Mouse (Mus musculus) forebrain, embryonic 13.5 days (tissue): ENCODE measurements around the gene Gm38431. TPM values are rescaled to one million over a fixed set of nuclear protein-coding genes. Genes with fewer than 3 reads are reported as not detected.
A peak's percentile ranks its signal among the peaks of the same experiment; 100 is the strongest.
"Not testable (repeated sequence)": the region's sequence is repeated elsewhere in the genome, so short reads cannot be mapped to it uniquely, and the experiment has no call there.

Experiments used
- ATAC-seq: fragments of 200-750 bp; cut with Nextera tagmentation; 2 replicates; pipeline ENCODE4 v1.8.0; 2017
- H3K27ac ChIP-seq: fragments of 300-500 bp; sonication (generic); 2 replicates; pipeline ENCODE4 v1.5.1; 2015; ENCODE audit warnings: inconsistent platforms, mild to moderate bottlenecking, moderate library complexity
- H3K27me3 ChIP-seq: fragments of 300-500 bp; sonication (generic); 2 replicates; pipeline ENCODE4 v1.6.1; 2015; ENCODE audit warnings: mild to moderate bottlenecking, inconsistent platforms
- H3K36me3 ChIP-seq: fragments of 300-500 bp; sonication (generic); 2 replicates; pipeline ENCODE4 v1.6.1; 2015; ENCODE audit warnings: mild to moderate bottlenecking, inconsistent platforms; ENCODE audit not compliant: poor library complexity, severe bottlenecking
- H3K4me1 ChIP-seq: fragments of 300-500 bp; sonication (generic); 2 replicates; pipeline ENCODE4 v1.6.1; 2015; ENCODE audit warnings: inconsistent platforms
- H3K4me2 ChIP-seq: fragments of 300-500 bp; sonication (generic); 2 replicates; pipeline ENCODE4 v1.6.1; 2015; ENCODE audit warnings: inconsistent platforms, mild to moderate bottlenecking, moderate library complexity
- H3K4me3 ChIP-seq: fragments of 300-500 bp; sonication (generic); 2 replicates; pipeline ENCODE4 v1.5.1; 2015; ENCODE audit warnings: mild to moderate bottlenecking, inconsistent platforms
- H3K9ac ChIP-seq: fragments of 300-500 bp; sonication (generic); 2 replicates; pipeline ENCODE4 v1.6.1; 2015; ENCODE audit warnings: mild to moderate bottlenecking, inconsistent platforms
- H3K9me3 ChIP-seq: fragments of 300-500 bp; sonication (generic); replicated peaks from 2 replicates; pipeline ENCODE4 v1.6.1; 2016; ENCODE audit warnings: inconsistent platforms
- WGBS: fragments of 180-500 bp; shearing (Covaris S2); methylation state at CpG from one replicate; pipeline ENCODE4 v1.1.7; 2015; 5-methylcytosine and 5-hydroxymethylcytosine counted together
- polyA plus RNA-seq: library from polyadenylated mRNA; unstranded; fragments of >200 nt; fragmentation: Nextera tagmentation; extraction: Ambion mirVana; gene quantifications from 2 replicates; pipeline ENCODE4 v1.2.1, GENCODE M21; 2015

The Gm38431 gene
- polyA plus RNA-seq, 1 experiment from 2014 or later: 1.5 TPM

DNA sequence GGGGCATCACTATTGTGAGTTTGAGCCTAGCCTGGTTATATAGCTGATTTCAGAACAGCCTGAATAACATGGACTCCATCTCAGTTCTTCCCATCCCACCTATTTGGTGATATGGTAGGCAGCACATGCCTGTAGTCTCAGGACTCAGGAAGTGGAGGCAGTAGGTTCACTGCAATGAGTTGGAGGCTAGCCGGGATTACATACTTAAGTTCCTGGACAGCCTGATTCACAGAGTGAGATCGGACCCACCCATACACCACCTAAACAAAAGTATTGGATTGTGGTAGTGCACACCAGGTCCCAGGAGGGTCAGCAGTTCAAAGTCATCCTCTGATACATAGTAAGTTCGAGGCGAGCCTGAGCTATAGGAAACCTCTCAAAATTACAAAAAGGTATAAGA is 19.2 kb downstream of the Gm38431 start:
- Histone ChIP-seq H3K9me3 (no peaks in the 10 kb centered on the region), H3K27me3 (no peaks in the 10 kb centered on the region), H3K4me1 (peaks cover 18% of the 10 kb centered on the region), H3K4me3 (peak overlapping the region; percentile 86), H3K4me2 (peak overlapping the region; percentile 91), H3K27ac (no peak overlapping the region), H3K36me3 (peaks cover 41% of the 10 kb centered on the region), H3K9ac (peak overlapping the region; percentile 87)
- WGBS: 11% methylated on average over 4 of the region's 4 CpGs
- peak; percentile 16 for ATAC-seq

DNA sequence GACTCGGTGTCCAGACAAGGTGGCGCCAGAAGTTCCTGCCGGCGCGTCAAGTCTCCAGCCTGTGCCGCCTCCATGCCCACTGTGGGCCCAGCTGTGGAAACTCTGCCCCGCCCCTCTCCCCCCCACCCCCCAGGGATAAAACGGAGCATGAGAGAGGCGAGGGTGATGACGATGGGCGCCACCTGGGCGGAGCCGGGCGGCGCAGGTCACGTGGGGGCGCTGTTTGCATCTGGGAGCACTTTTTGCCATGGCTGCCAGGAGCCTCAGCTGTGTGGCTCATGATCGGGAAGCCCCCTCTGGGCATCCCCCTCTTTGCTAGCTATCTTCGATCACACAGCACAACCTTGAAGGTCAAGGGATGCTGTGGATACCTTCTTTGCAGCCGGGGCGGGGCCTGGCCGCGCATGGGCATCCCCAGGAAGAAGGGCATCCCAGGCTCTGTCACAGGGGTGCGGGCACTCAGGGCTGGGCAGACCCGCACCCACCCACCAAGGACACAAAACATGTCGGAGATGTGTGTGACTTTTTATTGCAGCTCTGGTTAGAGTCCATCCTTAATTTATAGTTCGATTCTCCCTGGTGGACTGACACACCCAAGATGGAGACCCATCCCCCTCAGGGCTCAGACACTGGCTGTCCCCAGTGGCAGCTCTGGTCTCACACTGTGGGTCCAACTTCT is 24.7 kb downstream of the Gm38431 start, which contains the start of gene Zglp1:
Zglp1 (minus strand) TSS at position 88 of the 679 bp plus-strand sequence.
- peaks cover 55% of the 10 kb centered on the region for H3K36me3 ChIP-seq
- no peak within 1 kb of the TSS for H3K4me3 ChIP-seq
- no peak within 1 kb of the TSS for H3K27ac ChIP-seq
- H3K9me3 ChIP-seq: no peaks in the 10 kb centered on the region
- peaks cover 5% of the 10 kb centered on the region; the same call in 1 of the 2 replicates for H3K4me1 ChIP-seq
- H3K27me3 ChIP-seq: no peaks in the 10 kb centered on the region
- H3K4me2 ChIP-seq: no peak within 1 kb of the TSS
- no peak for ATAC-seq
- no peak within 1 kb of the TSS for H3K9ac ChIP-seq
- 87% methylated on average over 26 of the region's 27 CpGs for WGBS

DNA sequence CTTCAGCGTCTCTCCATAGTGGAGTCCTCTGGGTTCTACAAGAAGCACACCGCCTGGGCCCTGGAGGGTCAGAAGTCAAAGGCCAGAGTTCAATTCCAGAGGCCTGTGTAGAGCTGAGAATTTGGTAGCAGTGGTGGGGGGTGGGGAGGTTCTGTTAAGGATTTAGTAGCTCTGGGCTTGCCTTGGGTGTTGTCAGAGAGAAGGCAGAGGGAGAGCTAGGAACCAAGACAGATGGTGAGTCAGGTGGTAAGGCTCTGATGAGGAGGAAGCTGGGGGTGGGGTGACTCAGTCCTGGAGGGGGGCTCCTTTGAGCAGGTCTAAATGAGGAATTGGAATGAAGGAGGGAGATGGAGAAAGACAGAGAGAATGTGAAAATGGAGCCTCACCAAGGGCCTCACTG is 28.9 kb downstream of the Gm38431 start:
- Histone ChIP-seq H3K27me3 (no peaks in the 10 kb centered on the region), H3K27ac (no peak overlapping the region), H3K4me3 (no peak overlapping the region), H3K9ac (no peak overlapping the region), H3K4me1 (no peaks in the 10 kb centered on the region), H3K36me3 (peaks cover 52% of the 10 kb centered on the region), H3K4me2 (no peak overlapping the region), H3K9me3 (no peaks in the 10 kb centered on the region)
- no peak for ATAC-seq
- WGBS: 83% methylated on average over 2 of the region's 2 CpGs

DNA sequence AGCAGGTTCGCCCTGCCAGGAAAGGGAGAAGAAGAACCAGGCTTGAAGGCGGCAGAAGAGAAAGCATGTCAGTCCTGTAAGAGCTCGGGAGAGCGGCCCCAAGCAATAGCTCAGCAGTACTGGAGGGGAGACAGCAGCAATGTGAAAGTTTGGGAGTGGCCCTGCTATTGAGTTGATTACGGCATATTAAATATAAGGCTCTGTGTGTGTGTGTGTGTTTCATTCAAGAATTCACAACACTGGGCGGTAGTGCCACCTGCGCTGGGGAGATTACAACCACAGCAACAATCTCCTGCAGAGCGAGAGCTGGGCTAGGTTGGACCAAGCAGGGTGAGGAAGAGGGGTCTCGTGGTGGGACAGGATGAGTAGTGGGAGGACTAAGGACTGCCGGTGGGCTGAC is 40.2 kb downstream of the Gm38431 start:
- no peak overlapping the region for H3K27ac ChIP-seq
- no peak overlapping the region for H3K4me2 ChIP-seq
- H3K36me3 ChIP-seq: no peaks in the 10 kb centered on the region
- 65% methylated on average over 10 of the region's 10 CpGs for WGBS
- peaks cover 5% of the 10 kb centered on the region; the same call in 1 of the 2 replicates for H3K27me3 ChIP-seq
- no peaks in the 10 kb centered on the region for H3K9me3 ChIP-seq
- no peak for ATAC-seq
- no peak overlapping the region for H3K4me3 ChIP-seq
- H3K9ac ChIP-seq: no peak overlapping the region
- no peaks in the 10 kb centered on the region for H3K4me1 ChIP-seq

DNA sequence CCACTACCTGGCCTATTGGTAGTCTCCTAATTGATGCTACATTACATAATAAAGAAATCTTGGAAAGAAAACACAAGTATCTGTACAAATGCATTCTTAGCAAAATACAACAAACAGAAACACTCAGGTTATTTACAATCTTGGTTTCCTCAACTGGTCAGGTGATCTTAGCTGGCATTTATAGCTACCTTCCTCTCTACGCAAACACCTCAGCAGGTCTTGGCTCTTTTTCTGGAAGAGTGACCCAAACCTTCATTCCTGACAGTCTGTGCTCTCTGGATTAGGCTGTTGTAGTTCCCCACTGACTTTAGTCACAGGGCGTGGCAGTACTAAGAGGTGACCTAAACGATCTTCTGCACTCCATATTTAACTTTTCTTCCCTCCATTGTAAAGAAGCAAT is 46.6 kb downstream of the Gm38431 start:
- H3K36me3 ChIP-seq: no peaks in the 10 kb centered on the region
- H3K27me3 ChIP-seq: peaks cover 12% of the 10 kb centered on the region
- H3K9me3 ChIP-seq: no peaks in the 10 kb centered on the region
- no peak for ATAC-seq
- no peaks in the 10 kb centered on the region for H3K4me1 ChIP-seq
- no peak overlapping the region for H3K4me3 ChIP-seq
- H3K4me2 ChIP-seq: no peak overlapping the region
- WGBS: 78% methylated on average over 3 of the region's 3 CpGs
- H3K27ac ChIP-seq: no peak overlapping the region
- H3K9ac ChIP-seq: no peak overlapping the region

DNA sequence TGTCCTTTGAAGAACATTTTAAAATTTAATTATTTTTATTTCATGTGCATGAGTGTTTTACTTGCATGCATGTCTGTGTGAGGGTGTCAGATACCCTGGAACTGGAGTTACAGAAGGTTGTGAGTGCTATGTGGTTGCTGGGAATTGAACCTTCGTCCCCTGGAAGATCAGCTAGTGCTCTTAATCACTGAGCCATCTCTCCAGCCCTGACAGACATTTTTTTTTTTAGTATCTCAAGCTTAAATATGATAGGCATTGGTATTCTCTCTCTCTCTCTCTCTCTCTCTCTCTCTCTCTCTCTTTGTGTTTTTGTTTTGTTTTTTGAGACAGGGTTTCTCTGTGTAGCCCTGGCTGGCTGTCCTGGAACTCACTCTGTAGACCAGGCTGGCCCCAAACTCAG is 47.0 kb downstream of the Gm38431 start:
- H3K9ac ChIP-seq, H3K4me3 ChIP-seq, ATAC-seq, H3K4me1 ChIP-seq, H3K27ac ChIP-seq, H3K36me3 ChIP-seq, H3K4me2 ChIP-seq, H3K9me3 ChIP-seq: not testable (repeated sequence)
- WGBS: 68% methylated on average over 1 of the region's 1 CpGs
- H3K27me3 ChIP-seq: peaks cover 16% of the 10 kb centered on the region

DNA sequence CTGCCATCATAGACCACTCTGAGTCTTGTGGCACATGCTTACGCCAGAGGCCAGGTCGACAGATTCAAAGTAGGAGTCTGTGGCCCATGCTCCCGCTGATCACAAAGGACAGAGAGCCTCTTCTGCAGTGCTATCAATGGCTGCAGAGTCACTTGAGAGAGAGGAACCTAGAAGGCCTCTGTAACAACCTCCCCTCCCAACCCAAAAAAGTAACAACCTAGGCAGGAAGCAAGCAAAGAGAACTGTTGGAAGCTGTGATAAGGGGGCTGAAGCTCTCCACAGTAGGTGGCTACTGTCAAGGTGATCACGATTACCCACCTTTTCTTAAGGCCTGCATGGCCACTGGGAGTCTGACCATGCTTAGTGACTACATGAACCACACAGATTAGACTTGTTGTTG is 48.2 kb downstream of the Gm38431 start:
- H3K27ac ChIP-seq: no peak overlapping the region
- H3K27me3 ChIP-seq: peaks cover 29% of the 10 kb centered on the region
- no peaks in the 10 kb centered on the region for H3K4me1 ChIP-seq
- H3K9me3 ChIP-seq: no peaks in the 10 kb centered on the region
- no peak overlapping the region for H3K4me3 ChIP-seq
- H3K36me3 ChIP-seq: no peaks in the 10 kb centered on the region
- H3K9ac ChIP-seq: no peak overlapping the region
- ATAC-seq: no peak
- WGBS: 88% methylated on average over 4 of the region's 4 CpGs
- H3K4me2 ChIP-seq: no peak overlapping the region

DNA sequence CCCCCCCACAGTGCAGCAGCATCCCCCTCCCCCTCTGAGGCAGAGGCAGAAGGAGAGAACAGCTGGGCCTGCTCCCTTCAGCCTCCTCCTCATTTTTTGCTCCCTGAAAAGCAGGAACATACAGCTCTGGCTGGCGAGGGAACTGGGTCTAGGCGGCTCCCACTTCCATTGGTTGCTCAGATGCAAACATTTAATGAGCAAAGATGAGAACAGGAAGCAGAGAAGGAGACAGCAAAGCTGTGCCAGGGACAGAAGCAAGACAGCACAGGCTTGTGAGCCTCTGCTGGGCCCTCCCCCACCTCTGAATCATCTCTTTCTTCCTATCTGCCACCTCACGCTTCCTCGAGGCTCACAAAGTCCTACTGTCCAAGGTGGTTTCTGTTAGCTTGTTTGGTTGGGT is 50.5 kb downstream of the Gm38431 start:
- Histone ChIP-seq H3K4me3 (no peak overlapping the region), H3K4me1 (peaks cover 16% of the 10 kb centered on the region), H3K27me3 (peaks cover 47% of the 10 kb centered on the region), H3K9me3 (no peaks in the 10 kb centered on the region), H3K27ac (no peak overlapping the region), H3K9ac (no peak overlapping the region; the same call in 1 of the 2 replicates), H3K36me3 (no peaks in the 10 kb centered on the region), H3K4me2 (no peak overlapping the region)
- 44% methylated on average over 4 of the region's 4 CpGs for WGBS
- no peak for ATAC-seq

DNA sequence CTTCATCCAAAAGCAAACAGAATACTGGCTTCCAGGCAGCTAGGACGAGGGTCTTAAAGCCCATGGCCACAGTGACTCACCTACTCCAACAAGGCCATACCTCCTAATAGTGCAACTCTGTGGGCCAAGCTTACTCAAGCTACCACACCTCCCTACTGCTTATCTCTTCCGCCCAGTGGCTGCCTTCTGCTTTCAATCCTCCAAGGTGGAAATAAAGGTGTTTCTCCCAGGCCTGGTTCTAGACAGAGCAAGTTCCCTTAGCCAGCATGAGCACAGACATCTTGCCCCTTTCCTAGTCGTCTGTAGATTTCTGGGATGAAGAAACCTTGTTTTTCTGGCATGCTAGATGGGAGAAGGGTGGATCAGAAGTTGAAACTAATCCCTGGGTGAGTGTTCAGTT is 52.0 kb downstream of the Gm38431 start:
- Histone ChIP-seq H3K9me3 (no peaks in the 10 kb centered on the region), H3K27me3 (peaks cover 62% of the 10 kb centered on the region), H3K9ac (no peak overlapping the region), H3K36me3 (no peaks in the 10 kb centered on the region), H3K27ac (no peak overlapping the region), H3K4me3 (no peak overlapping the region), H3K4me1 (peaks cover 19% of the 10 kb centered on the region), H3K4me2 (no peak overlapping the region)
- 73% methylated on average over 3 of the region's 3 CpGs for WGBS
- no peak for ATAC-seq

DNA sequence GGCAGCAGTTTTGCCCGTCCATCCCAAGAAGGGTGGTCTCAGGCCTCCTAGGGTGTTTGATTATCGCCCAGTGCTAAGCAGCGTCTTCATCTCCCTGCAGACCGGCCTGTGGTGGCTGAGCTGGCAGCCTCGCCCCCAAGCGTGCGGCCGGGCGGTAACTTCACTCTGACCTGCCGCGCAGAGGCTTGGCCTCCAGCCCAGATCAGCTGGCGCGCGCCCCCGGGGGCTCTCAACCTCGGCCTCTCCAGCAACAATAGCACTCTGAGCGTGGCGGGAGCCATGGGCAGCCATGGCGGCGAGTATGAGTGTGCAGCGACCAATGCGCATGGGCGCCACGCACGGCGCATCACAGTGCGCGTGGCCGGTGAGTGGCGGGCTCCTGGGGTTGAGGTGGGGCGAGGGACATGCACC is 54.3 kb downstream of the Gm38431 start:
- H3K27ac ChIP-seq: no peak overlapping the region
- WGBS: 1% methylated on average over 31 of the region's 31 CpGs
- peak overlapping the region; percentile 42 for H3K4me3 ChIP-seq
- H3K4me2 ChIP-seq: peak overlapping the region; percentile 66
- H3K27me3 ChIP-seq: peaks cover 84% of the 10 kb centered on the region
- peak; percentile 50; the same call in 1 of the 2 replicates for ATAC-seq
- peaks cover 30% of the 10 kb centered on the region for H3K4me1 ChIP-seq
- H3K9ac ChIP-seq: peak overlapping the region; percentile 64
- H3K36me3 ChIP-seq: no peaks in the 10 kb centered on the region
- H3K9me3 ChIP-seq: no peaks in the 10 kb centered on the region

DNA sequence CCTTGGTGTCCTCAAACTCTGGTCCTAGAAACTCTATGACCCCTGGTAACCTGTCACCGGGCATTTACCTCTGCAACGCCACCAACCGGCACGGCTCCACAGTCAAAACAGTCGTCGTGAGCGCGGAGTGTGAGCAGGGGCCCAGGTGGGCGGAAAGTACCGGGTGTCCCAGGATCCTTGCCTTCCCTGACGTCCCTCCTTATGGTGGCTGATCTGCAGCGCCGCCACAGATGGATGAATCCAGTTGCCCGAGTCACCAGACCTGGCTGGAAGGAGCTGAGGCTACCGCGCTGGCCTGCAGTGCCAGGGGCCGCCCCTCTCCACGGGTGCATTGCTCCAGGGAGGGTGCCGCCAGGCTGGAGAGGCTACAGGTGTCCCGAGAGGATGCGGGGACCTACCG is 55.1 kb downstream of the Gm38431 start:
- no peak for ATAC-seq
- WGBS: under 1% methylated on average over 22 of the region's 22 CpGs
- Histone ChIP-seq H3K9me3 (no peaks in the 10 kb centered on the region), H3K4me3 (peak overlapping the region; percentile 42), H3K36me3 (no peaks in the 10 kb centered on the region), H3K9ac (no peak overlapping the region), H3K4me1 (peaks cover 38% of the 10 kb centered on the region), H3K4me2 (peak overlapping the region; percentile 66), H3K27ac (no peak overlapping the region), H3K27me3 (peaks cover 92% of the 10 kb centered on the region)

DNA sequence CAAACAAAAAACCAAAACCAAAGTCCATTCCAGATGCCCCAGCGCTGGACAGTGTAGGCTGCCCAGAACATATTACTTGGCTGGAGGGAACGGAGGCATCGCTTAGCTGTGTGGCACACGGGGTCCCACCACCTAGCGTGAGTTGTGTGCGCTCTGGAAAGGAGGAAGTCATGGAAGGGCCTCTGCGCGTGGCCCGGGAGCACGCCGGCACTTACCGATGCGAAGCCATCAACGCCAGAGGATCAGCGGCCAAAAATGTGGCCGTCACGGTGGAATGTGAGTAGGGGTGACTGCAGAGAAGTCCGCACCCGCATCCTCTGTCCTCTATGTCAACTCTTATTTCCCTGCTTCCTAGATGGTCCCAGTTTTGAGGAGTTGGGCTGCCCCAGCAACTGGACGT is 55.6 kb downstream of the Gm38431 start:
- Histone ChIP-seq H3K9ac (no peak overlapping the region), H3K4me3 (peak overlapping the region; percentile 42; the same call in 1 of the 2 replicates), H3K9me3 (no peaks in the 10 kb centered on the region), H3K4me2 (peak overlapping the region; percentile 66; the same call in 1 of the 2 replicates), H3K27me3 (peaks cover 97% of the 10 kb centered on the region), H3K27ac (no peak overlapping the region), H3K4me1 (peaks cover 44% of the 10 kb centered on the region), H3K36me3 (no peaks in the 10 kb centered on the region)
- no peak for ATAC-seq
- 7% methylated on average over 20 of the region's 20 CpGs for WGBS

DNA sequence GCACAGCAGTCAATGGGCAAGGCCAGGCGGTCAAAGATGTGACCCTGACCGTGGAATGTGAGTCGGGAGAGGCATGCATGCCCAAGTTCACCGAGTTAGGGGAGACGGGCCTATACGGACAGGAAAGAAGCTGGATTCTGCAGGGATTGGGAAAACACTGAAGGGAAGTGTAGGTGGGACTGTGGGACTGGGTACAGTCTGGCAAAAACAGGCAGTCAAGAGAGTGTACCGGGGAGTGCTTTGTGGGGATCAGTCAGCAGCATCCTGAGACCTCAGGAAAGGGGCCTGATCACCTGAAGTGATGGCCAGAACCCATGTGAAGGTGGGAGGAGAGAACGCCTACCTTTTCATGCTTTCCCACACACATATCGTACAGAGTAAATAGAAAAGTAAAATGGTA is 56.2 kb downstream of the Gm38431 start:
- Histone ChIP-seq H3K27me3 (peaks cover 99% of the 10 kb centered on the region), H3K4me1 (peaks cover 49% of the 10 kb centered on the region)

More for the DNA sequence above, 56.2 kb downstream of the Gm38431 start:
- Histone ChIP-seq H3K27ac (no peak overlapping the region), H3K9ac (no peak overlapping the region), H3K9me3 (no peaks in the 10 kb centered on the region), H3K36me3 (no peaks in the 10 kb centered on the region), H3K4me3 (no peak overlapping the region), H3K4me2 (no peak overlapping the region)
- 11% methylated on average over 9 of the region's 9 CpGs for WGBS
- ATAC-seq: no peak
